ENCODE assay signal across 21 mouse cellular contexts in the genomic region with DNA sequence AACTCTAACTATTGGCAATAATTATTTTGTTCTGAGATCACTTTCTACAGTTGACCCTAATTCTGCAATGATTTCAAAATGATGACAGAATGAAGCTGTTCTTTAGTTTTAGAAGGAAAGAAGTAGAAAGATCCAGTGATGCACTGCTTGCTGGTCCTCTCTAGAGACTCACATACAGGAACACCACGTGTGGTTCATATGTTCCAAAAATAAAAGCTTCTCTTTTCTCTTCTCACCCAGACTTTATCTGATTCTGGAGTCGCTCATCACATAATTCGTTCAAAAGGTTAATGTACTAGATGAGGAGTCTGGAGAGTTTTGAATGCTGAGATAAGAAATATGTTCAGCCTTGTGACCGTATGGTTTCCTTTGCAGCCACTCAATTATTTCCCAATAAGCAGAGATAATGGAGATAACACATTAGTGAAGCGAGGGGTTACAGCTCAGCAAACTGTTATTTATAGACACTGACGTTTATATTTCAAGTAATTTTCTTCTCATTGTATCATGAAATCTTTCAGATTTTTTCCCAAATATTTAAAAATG. TPM values are rescaled to one million over a fixed set of nuclear protein-coding genes. Genes with fewer than 3 reads are reported as not detected.
A peak's percentile ranks its signal among the peaks of the same experiment; 100 is the strongest.
DNase-seq lines count a peak whose midpoint lies in the region; ATAC-seq and TF ChIP-seq lines count a peak whose summit lies in the region.
"Had no signal": no experiment of that assay in that cellular context is flagged by ENCODE, and none has a peak within 500 bp of the region (broad histone marks: within the 10 kb centered on the region; RNA-seq: fewer than 3 reads in every experiment).

No protein-coding gene starts in this region.

- no peak overlapping the region for H3K27ac ChIP-seq in lung, embryonic 14.5 days (ENCODE audit: low read depth)
- no peak overlapping the region; the same call in 1 of the 2 replicates for H3K27ac ChIP-seq in lung, postnatal 0 days (ENCODE audit: low read length)
- H3K27ac ChIP-seq: embryonic facial prominence, embryonic 13.5 days; heart, embryonic 10.5 days; hindbrain, embryonic 13.5 days; hindbrain, postnatal 0 days had no signal

- 0 out of 2 replicates have a peak, but pooled peaks cover 3% of the 10 kb centered on the region for H3K4me1 ChIP-seq in lung, embryonic 14.5 days (ENCODE audit: insufficient read depth)
- H3K4me1 ChIP-seq in lung, adult 2 months (ENCODE audit: control insufficient read depth, insufficient read depth, low read length), result no peaks in the 10 kb centered on the region
- no peaks in the 10 kb centered on the region for H3K4me1 ChIP-seq in lung, postnatal 0 days (ENCODE audit: insufficient read depth, low read depth, low read length)
- H3K4me1 ChIP-seq: embryonic facial prominence, embryonic 13.5 days; heart, embryonic 10.5 days; hindbrain, embryonic 13.5 days had no signal

- WGBS in lung, embryonic 14.5 days, result 26% methylated on average over 6 of the region's 6 CpGs
- 36% methylated on average over 6 of the region's 6 CpGs for WGBS in lung, adult 2 months
- 35% methylated on average over 6 of the region's 6 CpGs for WGBS in lung, postnatal 0 days

- no peaks in the 10 kb centered on the region for H3K9me3 ChIP-seq in lung, embryonic 14.5 days (ENCODE audit: low read depth, low read length)
- H3K9me3 ChIP-seq in lung, postnatal 0 days (ENCODE audit: low read length), result no peaks in the 10 kb centered on the region
- H3K9me3 ChIP-seq: embryonic facial prominence, embryonic 13.5 days; heart, embryonic 10.5 days; hindbrain, embryonic 13.5 days had no signal

- TF ChIP-seq CTCF in lung, embryonic 14.5 days (IDR thresholded peaks at IDR 0.05; ENCODE audit: low read depth), result no peak
- no peak for TF ChIP-seq CTCF in lung, adult 2 months (IDR thresholded peaks at IDR 0.05; ENCODE audit: insufficient read depth, low read length)
- no peak for TF ChIP-seq CTCF in lung, postnatal 0 days (IDR thresholded peaks at IDR 0.05)

- peak; percentile 92 for DNase-seq in lung, embryonic 14.5 days
- DNase-seq in lung, adult 2 months, result no peak
- DNase-seq in lung, postnatal 0 days (ENCODE audit: low spot score), result peak; percentile 87
- DNase-seq in lung, postnatal 36 days, result peak; percentile 61
- DNase-seq in ovary, postnatal 36 days (ENCODE audit: low spot score), result no peak
- no peak for DNase-seq in adipocyte (ENCODE audit: low spot score)
- DNase-seq: adrenal gland, postnatal 10 days; cerebellum, adult 11 months; cerebellum, adult 8-10 months; cerebellum, postnatal 14 days; gastrocnemius, postnatal 36 days; heart, adult 18-20 months; heart, postnatal 10 days had no signal

- no peaks in the 10 kb centered on the region for H3K36me3 ChIP-seq in lung, embryonic 14.5 days (ENCODE audit: insufficient read depth)
- no peaks in the 10 kb centered on the region for H3K36me3 ChIP-seq in lung, postnatal 0 days (ENCODE audit: insufficient read depth, low read length)
- H3K36me3 ChIP-seq: embryonic facial prominence, embryonic 13.5 days; heart, embryonic 10.5 days; hindbrain, embryonic 13.5 days had no signal

- no peak overlapping the region for H3K4me2 ChIP-seq in lung, embryonic 14.5 days
- no peak overlapping the region for H3K4me2 ChIP-seq in lung, postnatal 0 days (replicated peaks; ENCODE audit: low read depth, low read length)
- H3K4me2 ChIP-seq: embryonic facial prominence, embryonic 13.5 days; hindbrain, embryonic 13.5 days had no signal

- no peak for TF ChIP-seq POLR2A in lung, adult 2 months (IDR thresholded peaks at IDR 0.05; ENCODE audit: borderline replicate concordance, extremely low read depth, low read depth, low read length)

- peak; percentile 94 for ATAC-seq in lung, embryonic 14.5 days (ENCODE audit: insufficient read depth)
- peak; percentile 50; the same call in 1 of the 2 replicates for ATAC-seq in common myeloid progenitor, adult 5-6 weeks (replicated peaks; ENCODE audit: low read depth, poor library complexity, severe bottlenecking)
- ATAC-seq in lung, postnatal 0 days, result peak; percentile 92
- no peak for ATAC-seq in erythroid progenitor cell, adult 5-6 weeks (replicated peaks; ENCODE audit: low FRiP score, poor library complexity, severe bottlenecking)
- ATAC-seq: forebrain, embryonic 14.5 days; hindbrain, postnatal 0 days had no signal

- H3K27me3 ChIP-seq in lung, embryonic 14.5 days (ENCODE audit: insufficient read depth, low read length), result no peaks in the 10 kb centered on the region
- no peaks in the 10 kb centered on the region for H3K27me3 ChIP-seq in lung, postnatal 0 days (replicated peaks; ENCODE audit: insufficient read depth, low read length)
- H3K27me3 ChIP-seq: CH12.LX; embryonic facial prominence, embryonic 13.5 days; hindbrain, embryonic 13.5 days had no signal

- TF ChIP-seq EP300 in lung, postnatal 0 days (IDR thresholded peaks at IDR 0.05), result peak; percentile 91

- H3K4me3 ChIP-seq in lung, embryonic 14.5 days (ENCODE audit: low read depth, low read length), result no peak overlapping the region
- no peak overlapping the region for H3K4me3 ChIP-seq in lung, adult 2 months (replicated peaks; ENCODE audit: extremely low read depth, low read depth, low read length)
- no peak overlapping the region for H3K4me3 ChIP-seq in lung, postnatal 0 days (ENCODE audit: low read depth, low read length)
- H3K4me3 ChIP-seq: embryonic facial prominence, embryonic 13.5 days; heart, embryonic 10.5 days; hindbrain, embryonic 13.5 days had no signal

- H3K9ac ChIP-seq in lung, embryonic 14.5 days, result no peak overlapping the region
- no peak overlapping the region for H3K9ac ChIP-seq in lung, postnatal 0 days (replicated peaks; ENCODE audit: low read depth)
- H3K9ac ChIP-seq: embryonic facial prominence, embryonic 13.5 days; hindbrain, embryonic 13.5 days had no signal

RNA-seq across cellular contexts. Expression of a gene that starts 12.6 kb away (rescaled TPM):
- polyA plus RNA-seq in lung, embryonic 14.5 days (2014; fragmentation: Nextera tagmentation; extraction: Ambion mirVana), result 22.8 and 23.5 TPM in 2 replicates
- polyA plus RNA-seq in lung, adult 2 months (2012; rRNA removed), result 3.3 and 5.0 TPM in 2 replicates
- 18.1 and 21.6 TPM in 2 replicates for total RNA-seq in common myeloid progenitor, adult 5-6 weeks (2017)
- 12.8 and 15.4 TPM in 2 replicates for polyA plus RNA-seq in lung, postnatal 0 days (2015; fragmentation: Nextera tagmentation; extraction: Ambion mirVana)
- 15.1 and 17.6 TPM in 2 replicates for total RNA-seq in erythroid progenitor cell, adult 5-6 weeks (2015; ENCODE audit: low replicate concordance)
- total RNA-seq in erythroid progenitor cell, adult 5-6 weeks (2017; ENCODE audit: low replicate concordance), result 3.9 TPM in 2 replicates

Comparison
In these comparisons a context has a peak if more than half of its experiments do, and no peak if none do; other contexts are left out.
1. DNase-seq: peak in lung, embryonic 14.5 days (single experiment), lung, postnatal 0 days (single experiment) and lung, postnatal 36 days (single experiment); none in lung, adult 2 months (single experiment), ovary, postnatal 36 days (single experiment) and adipocyte (single experiment).